Comparison of ENCODE assay signal across 8 mouse cellular contexts in genomic region chr19:37550101-37551039, GRCm38 (mm10). TPM values are rescaled to one million over a fixed set of nuclear protein-coding genes. Genes with fewer than 3 reads are reported as not detected.
A peak's percentile ranks its signal among the peaks of the same experiment; 100 is the strongest.
DNase-seq lines count a peak whose midpoint lies in the region; ATAC-seq and TF ChIP-seq lines count a peak whose summit lies in the region.

TSS of gene Exoc6 (plus strand) at chr19:37550418.

- TF ChIP-seq CTCF in ES-Bruce4 (IDR thresholded peaks at IDR 0.05; ENCODE audit: low read depth, low read length), result no peak
- 0 out of 2 replicates have a peak, but pooled peaks have one; percentile 1 for TF ChIP-seq CTCF in lung, adult 2 months (IDR thresholded peaks at IDR 0.05; ENCODE audit: insufficient read depth, low read length)

- ATAC-seq in forebrain, embryonic 15.5 days (replicated peaks), result peak; percentile 91
- ATAC-seq in neural tube, embryonic 15.5 days (ENCODE audit: low FRiP score), result peak; percentile 90

- peak within 1 kb of the TSS; percentile 81 for H3K9ac ChIP-seq in ES-Bruce4 (ENCODE audit: low read depth, poor library complexity, severe bottlenecking)
- H3K9ac ChIP-seq in forebrain, embryonic 15.5 days (replicated peaks), result peak within 1 kb of the TSS; percentile 77
- H3K9ac ChIP-seq in neural tube, embryonic 15.5 days (replicated peaks), result peak within 1 kb of the TSS; percentile 78

- H3K9me3 ChIP-seq in ES-Bruce4 (replicated peaks; ENCODE audit: control insufficient read depth, insufficient read depth, low read length, poor library complexity, severe bottlenecking), result no peaks in the 10 kb centered on the region
- H3K9me3 ChIP-seq in forebrain, embryonic 15.5 days, result no peaks in the 10 kb centered on the region
- H3K9me3 ChIP-seq in neural tube, embryonic 15.5 days (replicated peaks), result no peaks in the 10 kb centered on the region

- no peaks in the 10 kb centered on the region for H3K27me3 ChIP-seq in ES-Bruce4 (ENCODE audit: control insufficient read depth, insufficient read depth, low read length, poor library complexity, severe bottlenecking)
- H3K27me3 ChIP-seq in forebrain, embryonic 15.5 days, result peaks cover 7% of the 10 kb centered on the region; the same call in 1 of the 2 replicates
- no peaks in the 10 kb centered on the region; the same call in 1 of the 2 replicates for H3K27me3 ChIP-seq in neural tube, embryonic 15.5 days (replicated peaks)

- H3K27ac ChIP-seq in ES-Bruce4 (ENCODE audit: insufficient read depth, low read length), result no peak within 1 kb of the TSS
- peak within 1 kb of the TSS; percentile 74 for H3K27ac ChIP-seq in forebrain, embryonic 15.5 days (replicated peaks)
- peak within 1 kb of the TSS; percentile 84 for H3K27ac ChIP-seq in neural tube, embryonic 15.5 days (replicated peaks)

- intact Hi-C loops in heart, postnatal 14 days (cut with DNase I), result no loop called here

- DNase-seq in cerebellum, adult 11 months, result peak; percentile 84
- DNase-seq in heart, postnatal 14 days, result peak; percentile 82 to 86
- DNase-seq in layer of hippocampus, adult 18-20 months (ENCODE audit: low spot score in 2 of 2), result peak; percentile 72 to 74
- peak; percentile 84 for DNase-seq in lung, adult 2 months
- DNase-seq in testis, postnatal 14 days (ENCODE audit: low spot score), result peak; percentile 83

- peak within 1 kb of the TSS; percentile 70 for H3K4me2 ChIP-seq in forebrain, embryonic 15.5 days (replicated peaks)
- H3K4me2 ChIP-seq in neural tube, embryonic 15.5 days, result peak within 1 kb of the TSS; percentile 88

- under 1% methylated on average over 72 of the region's 89 CpGs for WGBS in forebrain, embryonic 15.5 days
- 1% methylated on average over 85 of the region's 89 CpGs for WGBS in lung, adult 2 months
- under 1% methylated on average over 71 of the region's 89 CpGs for WGBS in neural tube, embryonic 15.5 days

- TF ChIP-seq EP300 in ES-Bruce4 (IDR thresholded peaks at IDR 0.05; ENCODE audit: insufficient read depth, low read depth, low read length), result no peak

- peak within 1 kb of the TSS; percentile 92 for H3K4me3 ChIP-seq in ES-Bruce4 (ENCODE audit: low read depth, low read length)
- H3K4me3 ChIP-seq in forebrain, embryonic 15.5 days, result peak within 1 kb of the TSS; percentile 62
- H3K4me3 ChIP-seq in lung, adult 2 months (replicated peaks; ENCODE audit: extremely low read depth, low read depth, low read length), result peak within 1 kb of the TSS; percentile 79
- peak within 1 kb of the TSS; percentile 92 for H3K4me3 ChIP-seq in neural tube, embryonic 15.5 days (replicated peaks)

- TF ChIP-seq POLR2A in ES-Bruce4 (IDR thresholded peaks at IDR 0.05; ENCODE audit: insufficient read depth, low read length), result no peak
- peak; percentile 76; the same call in 1 of the 2 replicates for TF ChIP-seq POLR2A in lung, adult 2 months (IDR thresholded peaks at IDR 0.05; ENCODE audit: borderline replicate concordance, extremely low read depth, low read depth, low read length)

- no peaks in the 10 kb centered on the region for H3K4me1 ChIP-seq in ES-Bruce4 (ENCODE audit: control insufficient read depth, insufficient read depth, low read length)
- H3K4me1 ChIP-seq in forebrain, embryonic 15.5 days, result 0 out of 2 replicates have a peak, but pooled peaks cover 3% of the 10 kb centered on the region
- peaks cover 3% of the 10 kb centered on the region; the same call in 1 of the 2 replicates for H3K4me1 ChIP-seq in lung, adult 2 months (ENCODE audit: control insufficient read depth, insufficient read depth, low read length)
- H3K4me1 ChIP-seq in neural tube, embryonic 15.5 days, result peaks cover 8% of the 10 kb centered on the region

- no peaks in the 10 kb centered on the region for H3K36me3 ChIP-seq in ES-Bruce4 (ENCODE audit: control insufficient read depth, insufficient read depth, low read length, poor library complexity, severe bottlenecking)
- H3K36me3 ChIP-seq in forebrain, embryonic 15.5 days, result no peaks in the 10 kb centered on the region
- H3K36me3 ChIP-seq in neural tube, embryonic 15.5 days, result no peaks in the 10 kb centered on the region

RNA-seq across cellular contexts. Expression of gene Exoc6, which starts in this region (rescaled TPM):
- polyA plus RNA-seq in ES-Bruce4 (2011; ENCODE audit: insufficient read depth, insufficient read length, low read depth, missing spikeins), result 14.3 and 14.6 TPM in 2 replicates
- 22.0 and 22.1 TPM in 2 replicates for polyA plus RNA-seq in forebrain, embryonic 15.5 days (2015; fragmentation: Nextera tagmentation; extraction: Ambion mirVana)
- 10 to 100 TPM; 27.5 to 29.7 TPM for total RNA-seq in heart, postnatal 14 days (2021)
- total RNA-seq in layer of hippocampus, adult 18-20 months (2021), result 10 to 100 TPM; 50.2 to 51.3 TPM
- polyA plus RNA-seq in lung, adult 2 months (2012; rRNA removed), result 6.8 and 10.1 TPM in 2 replicates
- 19.7 and 20.3 TPM in 2 replicates for polyA plus RNA-seq in neural tube, embryonic 15.5 days (2015; fragmentation: Nextera tagmentation; extraction: Ambion mirVana)
